Mouse (Mus musculus) cerebellum, adult (tissue): ENCODE results near the gene Zfp212.

Experiments used
- ATAC-seq: cut with Nextera tagmentation; 2 replicates; pipeline ENCODE4 v1.9.2; 2017; ENCODE audit warnings: mild to moderate bottlenecking, moderate library complexity, mixed read lengths; ENCODE audit not compliant: insufficient number of reproducible peaks, low FRiP score, low TSS enrichment

Zfp212 gene

GRCm38 (mm10) chr6:47920447-47921340 lies at the start of gene Zfp212:
TSS of gene Zfp212 (plus strand) at chr6:47920476.
- peak; percentile 97 for ATAC-seq

GRCm38 (mm10) chr6:47872266-47872665 lies 48.0 kb upstream of the Zfp212 start:
- ATAC-seq = no peak

DNA sequence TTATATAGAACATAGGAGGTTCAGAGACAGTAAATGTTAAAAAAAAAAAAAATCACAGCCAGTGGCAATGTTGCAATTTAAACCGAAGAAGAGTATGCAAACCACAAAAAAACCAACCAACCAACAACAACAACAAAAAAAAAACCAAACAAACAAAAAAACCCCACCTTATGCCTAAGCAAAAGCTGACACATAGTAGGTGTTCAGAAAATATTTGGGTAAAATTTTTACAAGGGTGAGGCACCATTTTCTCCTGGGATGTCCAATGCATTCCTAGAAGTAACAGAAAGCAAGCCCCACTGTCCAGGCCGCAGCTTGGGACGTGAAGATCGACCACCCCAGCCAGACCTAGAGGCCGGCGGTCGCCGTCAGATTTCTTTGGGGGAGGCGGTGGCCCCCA lies 43.2 kb upstream of the Zfp212 start, which contains the start of gene Zfp282:
Gene Zfp282, plus strand, starts transcription at position 147 of the 400 bp plus-strand sequence.
- ATAC-seq = no peak

DNA sequence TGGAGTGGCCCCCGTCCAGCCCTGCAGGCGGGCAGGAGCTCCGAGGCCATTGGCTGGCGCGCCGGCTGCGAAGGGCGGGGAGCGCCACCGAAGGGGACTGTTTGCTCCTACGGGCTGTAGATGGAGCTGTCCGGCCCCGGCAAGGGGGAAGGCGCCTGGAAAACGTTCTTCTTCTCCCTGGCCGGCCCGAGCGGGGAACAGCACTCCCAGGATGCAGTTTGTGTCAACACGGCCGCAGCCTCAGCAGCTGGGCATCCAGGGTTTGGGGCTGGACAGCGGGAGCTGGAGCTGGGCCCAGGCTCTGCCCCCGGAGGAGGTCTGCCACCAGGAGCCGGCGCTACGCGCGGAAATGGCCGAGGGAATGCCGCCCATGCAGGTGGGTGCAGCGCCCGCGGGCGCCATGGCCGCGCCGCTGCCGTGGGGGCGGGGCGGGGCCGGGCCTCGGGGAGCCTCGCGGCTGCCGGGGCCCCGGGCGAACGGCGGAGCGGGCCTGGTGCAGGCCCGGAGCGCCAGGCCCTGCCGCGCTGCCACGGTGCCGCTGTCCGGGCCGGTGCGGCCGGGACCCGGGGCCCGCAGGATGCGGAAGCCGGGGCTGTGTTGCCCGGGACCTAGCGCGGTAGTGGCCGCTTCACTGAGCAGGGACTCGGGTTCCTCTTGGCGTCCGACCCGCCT lies 42.7 kb upstream of the Zfp212 start:
- ATAC-seq = peak; percentile 97

DNA sequence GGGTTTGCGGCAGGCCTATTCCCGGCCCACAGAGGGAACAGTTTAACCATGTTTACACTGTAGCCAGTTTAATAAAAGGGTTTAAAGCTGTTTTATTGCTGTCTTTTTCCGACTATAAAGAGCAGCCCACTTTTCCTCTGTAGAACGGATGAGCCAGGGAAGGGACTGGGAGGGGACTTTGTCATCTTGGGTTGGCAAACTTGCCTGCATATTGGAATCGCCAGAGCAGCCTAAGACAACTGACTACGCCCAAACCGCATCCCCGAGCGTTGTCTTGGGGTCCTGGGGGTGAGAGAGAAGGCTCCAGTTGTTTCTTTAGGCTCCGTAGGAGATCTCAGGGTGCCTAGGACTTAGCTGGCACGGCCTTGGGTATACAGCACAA lies 42.2 kb upstream of the Zfp212 start:
- no peak for ATAC-seq

DNA sequence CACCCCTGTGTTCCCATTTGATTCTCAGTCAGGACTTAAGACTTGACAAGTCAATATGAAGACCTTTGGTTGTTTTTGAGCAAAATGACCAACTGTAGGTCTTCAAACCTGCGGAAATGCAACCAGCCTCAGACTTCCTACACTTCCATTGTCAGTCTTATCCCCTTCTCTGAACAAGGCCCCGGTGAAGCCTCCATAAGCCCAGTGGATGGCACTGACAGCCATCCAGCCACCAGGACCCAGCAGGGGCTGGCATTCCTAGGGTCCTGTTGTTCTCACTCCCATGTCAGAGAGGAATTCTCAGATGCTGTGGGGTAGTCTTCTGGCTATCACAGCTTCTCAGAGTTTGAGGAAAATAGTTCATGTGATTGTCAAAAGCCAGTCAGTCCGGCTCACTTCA lies 41.7 kb upstream of the Zfp212 start:
- ATAC-seq = no peak

DNA sequence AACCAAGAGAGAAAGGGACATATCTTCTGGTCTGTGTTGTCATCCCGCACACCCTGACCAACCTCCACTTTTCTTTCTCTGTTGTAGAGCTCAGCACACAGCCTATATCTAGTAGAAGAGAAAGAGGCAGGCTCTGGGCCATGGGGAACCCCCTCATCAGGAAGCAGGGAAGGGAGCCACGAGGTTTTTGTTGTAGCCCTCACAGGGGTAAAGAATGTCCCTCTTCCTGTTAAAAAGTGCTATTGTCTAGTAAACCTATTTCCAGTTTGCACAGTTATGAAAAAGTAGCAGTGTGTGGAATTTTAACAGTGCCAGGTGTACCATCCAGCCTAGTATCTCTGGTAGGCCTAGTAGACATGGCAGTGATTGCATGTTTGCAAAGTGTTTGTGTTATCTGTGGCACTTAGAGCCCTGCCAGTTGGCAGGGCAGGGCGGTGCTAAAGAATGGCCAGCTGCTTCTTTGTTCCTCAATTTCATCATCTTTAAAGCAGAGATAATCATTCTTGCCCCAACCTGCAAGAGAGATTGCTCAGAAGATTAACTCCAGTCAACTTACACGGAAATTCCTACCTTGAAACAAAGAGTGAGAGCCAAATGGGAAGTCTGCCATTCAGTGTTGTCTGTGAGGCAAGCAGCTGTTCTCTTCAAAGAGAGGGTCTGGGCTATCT lies 41.1 kb upstream of the Zfp212 start:
- no peak for ATAC-seq

GRCm38 (mm10) chr6:47880166-47880565 lies 40.1 kb upstream of the Zfp212 start:
- no peak for ATAC-seq

DNA sequence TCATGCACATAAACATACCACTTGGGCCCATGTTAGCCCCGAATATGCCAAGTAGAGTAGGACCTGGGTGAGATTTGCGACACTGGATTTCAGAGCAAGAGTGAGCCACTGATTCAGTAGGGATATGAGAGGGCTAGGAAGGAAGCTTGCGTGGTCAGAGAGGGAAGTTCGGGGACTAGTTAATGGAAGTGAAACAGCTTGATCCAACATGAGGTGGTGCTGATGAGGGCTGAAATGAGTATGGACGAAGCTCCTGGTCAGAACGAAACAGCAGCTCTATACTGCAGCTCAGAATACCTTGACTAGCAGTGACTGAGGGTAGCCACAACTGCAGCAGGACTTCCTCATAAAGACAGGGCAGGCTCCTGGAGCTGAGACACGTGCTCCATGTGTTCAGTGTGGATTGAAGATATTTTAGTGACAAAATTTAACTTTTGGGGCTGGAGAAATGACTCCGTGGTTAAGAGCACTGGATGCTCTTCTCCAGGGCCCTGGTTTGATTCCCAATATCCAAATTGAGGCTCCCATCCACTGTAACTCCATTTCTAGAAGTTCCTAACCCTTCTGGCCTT lies 31.4 kb upstream of the Zfp212 start:
- ATAC-seq = no peak

- ATAC-seq = no peak
These were observed 20.9 kb upstream of the Zfp212 start for GRCm38 (mm10) chr6:47899416-47899815.

- peak; percentile 77 for ATAC-seq
These were observed 16.7 kb upstream of the Zfp212 start for GRCm38 (mm10) chr6:47903587-47903986.

DNA sequence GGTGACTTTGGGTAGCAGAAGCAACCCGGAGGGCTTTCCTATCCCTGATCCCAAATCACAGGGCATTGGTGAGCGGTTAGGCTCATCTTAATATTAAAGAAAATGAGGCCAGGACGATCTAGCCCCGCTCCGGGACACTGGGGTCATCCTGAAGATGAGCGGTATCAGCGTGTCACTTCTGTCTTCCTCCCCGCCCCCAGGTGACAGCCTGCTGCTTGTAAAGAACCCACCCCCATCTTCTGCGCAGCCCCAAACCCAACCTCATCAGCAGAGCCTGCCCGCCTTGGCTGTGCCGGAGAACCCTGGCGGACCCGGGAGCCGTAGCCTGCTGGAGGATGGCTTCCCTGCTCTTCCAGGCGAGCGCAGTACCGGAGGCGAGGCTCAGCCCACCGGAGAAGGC lies 15.9 kb upstream of the Zfp212 start:
- no peak for ATAC-seq

DNA sequence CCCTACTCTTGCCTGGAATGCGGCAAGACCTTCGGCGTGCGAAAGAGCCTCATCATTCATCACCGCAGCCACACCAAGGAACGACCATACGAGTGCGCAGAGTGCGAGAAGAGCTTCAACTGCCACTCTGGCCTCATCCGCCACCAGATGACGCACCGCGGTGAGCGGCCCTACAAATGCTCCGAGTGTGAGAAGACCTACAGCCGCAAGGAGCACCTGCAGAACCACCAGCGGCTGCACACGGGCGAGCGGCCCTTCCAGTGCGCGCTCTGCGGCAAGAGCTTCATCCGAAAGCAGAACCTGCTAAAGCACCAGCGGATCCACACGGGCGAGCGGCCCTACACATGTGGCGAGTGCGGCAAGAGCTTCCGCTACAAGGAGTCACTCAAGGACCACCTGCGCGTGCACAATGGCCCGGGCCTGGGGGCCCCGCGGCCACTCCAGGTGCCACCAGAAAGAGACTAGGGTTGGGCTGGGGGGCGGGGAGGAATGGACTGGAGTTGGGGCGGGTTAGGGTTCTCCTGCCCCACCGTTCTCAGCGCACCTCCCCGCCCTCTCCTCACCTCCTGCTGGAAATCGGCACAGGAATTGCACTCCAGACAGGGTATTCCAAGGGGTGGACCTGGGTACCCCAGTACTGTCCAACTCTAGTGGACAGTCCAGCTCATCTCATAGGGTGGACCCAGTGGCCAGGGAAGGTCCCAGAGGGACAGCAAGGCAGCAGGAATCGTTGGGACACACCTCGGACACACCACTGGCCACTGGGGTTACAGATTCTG lies 15.2 kb upstream of the Zfp212 start:
- no peak for ATAC-seq

DNA sequence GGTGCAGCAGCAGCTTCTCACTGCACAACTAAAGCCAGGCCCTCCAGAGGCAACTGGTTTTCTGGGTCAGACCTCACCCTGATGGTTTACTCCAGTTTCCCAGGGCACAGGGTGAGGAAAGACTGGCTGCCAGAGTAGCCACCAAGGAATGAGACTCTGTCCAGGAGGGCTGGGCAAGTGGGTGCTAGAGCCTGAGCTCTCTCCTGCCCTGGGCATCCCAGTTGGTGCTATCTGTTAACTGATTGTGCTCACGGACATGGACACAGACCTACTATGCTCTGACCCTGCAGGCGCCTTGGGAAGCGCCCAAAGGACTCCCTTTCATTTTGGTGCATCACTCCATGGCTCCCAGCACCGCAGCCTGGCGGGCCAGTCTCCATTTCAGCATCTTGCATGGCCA lies 13.9 kb upstream of the Zfp212 start:
- no peak for ATAC-seq

DNA sequence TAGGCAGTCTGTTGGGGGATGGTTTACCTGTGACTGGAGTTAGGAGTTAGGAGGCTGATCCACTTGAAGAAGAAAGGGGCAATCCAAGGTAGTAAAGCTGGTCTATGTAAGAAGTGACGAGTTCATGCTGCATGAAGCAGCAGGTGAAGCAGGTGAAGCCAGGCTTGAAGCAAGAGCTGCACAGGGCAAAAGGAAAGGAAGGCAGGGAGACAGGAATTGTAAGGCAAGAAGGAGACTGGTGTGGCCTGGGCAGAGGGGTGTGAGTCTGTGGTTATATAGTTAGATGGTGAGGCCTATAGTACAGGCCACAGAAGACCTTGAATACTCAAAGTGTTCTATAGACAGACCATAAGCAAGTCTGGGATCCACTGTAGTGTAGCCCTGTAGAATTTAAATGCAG lies 11.3 kb upstream of the Zfp212 start:
- ATAC-seq = no peak

GRCm38 (mm10) chr6:47911650-47912049 lies 8.6 kb upstream of the Zfp212 start:
- no peak for ATAC-seq

- ATAC-seq = no peak
These were observed 7.3 kb upstream of the Zfp212 start for GRCm38 (mm10) chr6:47912991-47913390.

- no peak for ATAC-seq
These were observed 3.2 kb upstream of the Zfp212 start for GRCm38 (mm10) chr6:47917051-47917450.

DNA sequence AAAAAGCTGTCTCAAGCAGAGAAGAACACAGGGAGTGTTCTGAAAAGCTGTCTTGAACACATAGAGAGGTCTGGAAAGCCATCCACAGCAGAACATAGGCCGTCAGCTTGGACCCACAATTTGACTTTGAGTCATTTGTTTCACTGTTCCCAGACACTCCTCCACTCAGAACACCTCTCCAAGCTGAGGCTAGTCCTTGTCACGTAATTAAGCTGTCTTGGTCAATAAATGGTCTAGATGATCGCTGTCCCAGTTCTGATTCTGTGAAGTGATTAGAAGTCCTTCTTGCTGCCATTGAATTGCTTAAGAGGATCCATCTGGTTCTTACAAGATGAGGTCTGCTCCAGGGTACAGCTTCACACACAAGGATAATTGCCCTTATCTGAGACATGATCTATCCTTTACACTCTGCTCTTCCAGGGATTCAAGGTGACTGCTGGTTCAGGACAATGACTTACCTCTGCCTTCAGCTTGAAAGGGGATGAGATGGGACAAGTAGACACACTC lies 1.5 kb upstream of the Zfp212 start:
- ATAC-seq = no peak
